Mouse (Mus musculus) heart, adult 2 months (tissue): ENCODE measurements around the gene Sctr. TPM values are rescaled to one million over a fixed set of nuclear protein-coding genes. Genes with fewer than 3 reads are reported as not detected.

Experiments
- DNase-seq, 2 experiments: peaks; one replicate each; pipeline ENCODE4 v3.0.0; 2021
- H3K27ac ChIP-seq: fragments of 200-600 bp; 2 replicates; pipeline ENCODE4 v1.8.1; 2022
- H3K27me3 ChIP-seq: fragments of 200-500 bp; 2 replicates; pipeline ENCODE4 v1.6.1; 2012; ENCODE audit warnings: mild to moderate bottlenecking, low read length, inconsistent platforms, mixed read lengths; ENCODE audit not compliant: control insufficient read depth, insufficient read depth
- H3K36me3 ChIP-seq: fragments of 200-500 bp; 2 replicates; pipeline ENCODE4 v1.6.1; 2012; ENCODE audit warnings: low read length, inconsistent platforms; ENCODE audit not compliant: control insufficient read depth, insufficient read depth
- H3K4me1 ChIP-seq: fragments of 200-500 bp; 2 replicates; pipeline ENCODE4 v1.6.1; 2011; ENCODE audit warnings: low read length; ENCODE audit not compliant: control insufficient read depth, insufficient read depth
- H3K4me3 ChIP-seq: fragments of 200-600 bp; 2 replicates; pipeline ENCODE4 v1.8.1; 2022
- H3K79me2 ChIP-seq: fragments of 200-500 bp; replicated peaks from 2 replicates; pipeline ENCODE4 v1.6.1; 2012; ENCODE audit warnings: mild to moderate bottlenecking, inconsistent platforms, low read length, moderate library complexity, mixed read lengths; ENCODE audit not compliant: control insufficient read depth, insufficient read depth
- H3K9ac ChIP-seq: fragments of 200-500 bp; 2 replicates; pipeline ENCODE4 v1.6.1; 2012; ENCODE audit warnings: low read depth, mild to moderate bottlenecking, control low read depth, inconsistent platforms, low read length, mixed read lengths
- CTCF ChIP-seq: fragments of 200-600 bp; IDR thresholded peaks from 2 replicates; pipeline ENCODE4 v1.8.1; 2022; ENCODE audit warnings: antibody characterized with exemption, mild to moderate bottlenecking, moderate library complexity
- EP300 ChIP-seq: fragments of 200-500 bp; IDR thresholded peaks from 2 replicates; pipeline ENCODE4 v1.6.1; 2011; ENCODE audit warnings: low read depth, low read length, control low read depth; ENCODE audit not compliant: insufficient read depth
- POLR2A ChIP-seq: fragments of 200-500 bp; IDR thresholded peaks from 2 replicates; pipeline ENCODE4 v1.6.1; 2011; ENCODE audit warnings: mild to moderate bottlenecking, low read depth, low read length, control low read depth; ENCODE audit not compliant: insufficient read depth
- WGBS: fragments of 180-500 bp; shearing (Covaris S2); methylation state at CpG from one replicate; pipeline ENCODE4 v1.1.7; 2018; 5-methylcytosine and 5-hydroxymethylcytosine counted together
- intact Hi-C: fragments of 180-260 bp; cut with DNase I; formaldehyde crosslinking; loops from one replicate; pipeline ENCODE4 v1.15.1; 2025
- polyA plus RNA-seq: library from polyadenylated mRNA; depleted of rRNA; stranded (reverse); fragments of >200 nt; gene quantifications from 2 replicates; pipeline ENCODE4 v1.2.3, GENCODE M21; 2012
- total RNA-seq, 2 experiments: library from RNA; stranded (reverse); gene quantifications; 2 replicates each; pipeline ENCODE4 v1.2.3; 2021

The Sctr gene
- total and polyA plus RNA-seq, 3 experiments: 0.16 to 0.84 TPM; not detected in 1

DNA sequence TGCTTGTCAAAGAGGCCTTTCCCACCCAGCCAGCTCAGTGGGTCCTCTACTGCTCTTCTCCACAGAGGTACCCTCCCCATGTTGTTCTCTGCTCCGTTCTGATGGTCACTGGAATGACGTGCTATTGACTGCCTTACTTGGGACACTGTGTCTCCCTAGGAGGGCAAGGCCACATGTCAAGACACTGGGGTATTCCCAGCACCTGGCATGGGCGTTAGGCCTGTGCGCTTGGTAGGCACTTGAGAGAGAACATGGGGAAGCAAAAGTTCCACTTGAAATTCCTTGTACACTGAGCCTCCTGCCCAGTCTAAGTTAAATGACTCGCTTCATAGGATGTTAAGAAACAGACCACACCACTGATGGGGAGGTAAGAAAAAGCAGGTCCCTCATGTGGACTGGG lies 62.4 kb downstream of the Sctr start:
- no peak for TF ChIP-seq EP300
- no peak for TF ChIP-seq POLR2A
- no peak overlapping the region for H3K4me3 ChIP-seq
- H3K27ac ChIP-seq: no peak overlapping the region
- H3K9ac ChIP-seq: no peak overlapping the region
- 89% methylated on average over 5 of the region's 5 CpGs for WGBS
- H3K4me1 ChIP-seq: peaks cover 2% of the 10 kb centered on the region; the same call in 1 of the 2 replicates
- no peak for DNase-seq
- no peaks in the 10 kb centered on the region for H3K36me3 ChIP-seq
- no peaks in the 10 kb centered on the region for H3K27me3 ChIP-seq
- intact Hi-C loops: no loop called here
- H3K79me2 ChIP-seq: no peaks in the 10 kb centered on the region

DNA sequence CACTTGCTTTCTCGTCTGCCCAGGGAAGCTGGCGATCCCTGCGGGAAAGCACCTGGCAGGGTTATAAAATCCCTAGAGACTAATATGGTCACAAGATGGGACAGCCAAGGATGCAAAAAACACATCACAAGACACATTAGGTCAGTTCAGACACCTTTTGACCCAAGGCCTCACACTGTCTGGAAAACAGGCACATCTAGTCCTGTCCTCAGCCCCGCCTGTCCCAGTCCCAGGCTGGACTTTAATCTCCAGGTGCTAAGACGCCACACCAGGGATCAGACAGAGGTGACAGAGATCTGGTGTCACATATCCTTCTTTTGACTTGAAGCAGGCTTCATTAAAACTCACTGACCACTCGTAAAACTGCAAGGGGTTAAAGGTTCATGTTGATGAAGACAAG lies 63.5 kb downstream of the Sctr start:
- no peaks in the 10 kb centered on the region for H3K36me3 ChIP-seq
- H3K27me3 ChIP-seq: no peaks in the 10 kb centered on the region
- intact Hi-C loops: no loop called here
- 78% methylated on average over 6 of the region's 6 CpGs for WGBS
- no peak overlapping the region for H3K9ac ChIP-seq
- TF ChIP-seq EP300 (no peak), POLR2A (no peak), CTCF (no peak)
- DNase-seq: no peak
- no peaks in the 10 kb centered on the region for H3K79me2 ChIP-seq
- H3K27ac ChIP-seq: no peak overlapping the region
- H3K4me1 ChIP-seq: peaks cover 2% of the 10 kb centered on the region; the same call in 1 of the 2 replicates
- H3K4me3 ChIP-seq: no peak overlapping the region

GRCm38 (mm10) chr1:120071133-120071532 lies 64.4 kb downstream of the Sctr start:
- no peaks in the 10 kb centered on the region for H3K79me2 ChIP-seq
- no peaks in the 10 kb centered on the region for H3K36me3 ChIP-seq
- no peak for TF ChIP-seq POLR2A
- TF ChIP-seq CTCF: no peak
- no peak for TF ChIP-seq EP300
- H3K27ac ChIP-seq: no peak overlapping the region
- no peaks in the 10 kb centered on the region for H3K27me3 ChIP-seq
- peaks cover 2% of the 10 kb centered on the region; the same call in 1 of the 2 replicates for H3K4me1 ChIP-seq
- no peak overlapping the region for H3K9ac ChIP-seq
- DNase-seq: no peak
- intact Hi-C loops: no loop called here
- H3K4me3 ChIP-seq: no peak overlapping the region
- WGBS: 89% methylated on average over 4 of the region's 4 CpGs

- Histone ChIP-seq H3K27me3 (no peaks in the 10 kb centered on the region), H3K27ac (no peak overlapping the region; the same call in 1 of the 2 replicates), H3K9ac (peak overlapping the region; percentile 56), H3K36me3 (no peaks in the 10 kb centered on the region), H3K79me2 (no peaks in the 10 kb centered on the region), H3K4me1 (peaks cover 2% of the 10 kb centered on the region; the same call in 1 of the 2 replicates), H3K4me3 (peak overlapping the region; percentile 45)
- WGBS: 4% methylated on average over 16 of the region's 16 CpGs
- intact Hi-C loops: no loop called here
- TF ChIP-seq CTCF: no peak
- TF ChIP-seq POLR2A: no peak
- TF ChIP-seq EP300: no peak
- DNase-seq: peak; percentile 49 to 55
These were observed 66.2 kb downstream of the Sctr start for GRCm38 (mm10) chr1:120072900-120073299.

DNA sequence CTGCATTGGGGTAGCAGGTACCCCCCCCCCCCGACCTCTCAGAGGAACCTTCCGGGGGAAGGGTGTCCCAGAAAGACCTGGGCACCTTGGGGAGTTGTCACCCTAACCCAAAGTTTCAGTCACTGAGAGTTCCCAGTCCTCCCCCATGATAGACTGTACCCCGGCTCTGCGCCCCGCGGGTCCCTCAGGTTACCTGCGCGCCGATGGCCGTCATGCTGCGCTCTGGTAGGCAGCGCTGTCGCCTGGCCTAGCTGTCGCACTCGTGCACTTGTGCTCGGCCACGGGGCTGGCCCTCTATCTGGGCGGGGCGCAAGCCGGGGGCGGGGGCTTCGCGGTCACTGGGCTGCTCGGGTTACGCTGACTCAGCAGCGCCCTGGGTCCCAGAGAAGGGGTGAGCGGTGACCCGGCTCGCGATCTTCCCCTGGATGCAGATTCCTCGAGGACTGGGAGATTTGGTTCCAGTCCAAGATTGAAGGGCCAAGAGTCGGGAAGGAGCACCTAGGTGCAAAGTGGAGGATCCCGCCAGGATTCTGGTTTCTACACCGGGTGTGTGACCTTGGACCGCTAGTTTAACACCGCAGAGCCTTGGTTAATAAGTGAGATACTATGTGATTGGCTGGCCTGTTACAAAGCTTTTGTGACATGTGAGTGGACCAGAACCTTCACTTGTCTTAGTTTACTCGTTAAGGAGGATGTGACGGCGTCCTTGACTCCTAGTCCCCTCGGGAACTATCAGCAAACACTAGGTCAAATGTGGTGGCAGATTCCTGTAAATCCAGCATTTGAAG lies 67.0 kb downstream of the Sctr start, which contains the start of gene Tmem37:
Gene Tmem37 (minus strand): TSS at position 556 of the 788 bp plus-strand sequence.
- Histone ChIP-seq H3K36me3 (no peaks in the 10 kb centered on the region), H3K79me2 (no peaks in the 10 kb centered on the region), H3K27me3 (no peaks in the 10 kb centered on the region), H3K9ac (peak within 1 kb of the TSS; percentile 61), H3K4me3 (peak within 1 kb of the TSS; percentile 45), H3K4me1 (peaks cover 2% of the 10 kb centered on the region; the same call in 1 of the 2 replicates), H3K27ac (peak within 1 kb of the TSS; percentile 40; the same call in 1 of the 2 replicates)
- peak; percentile 81 to 85 for DNase-seq
- WGBS: 6% methylated on average over 40 of the region's 40 CpGs
- intact Hi-C loops: no loop called here
- 0 out of 2 replicates have a peak, but pooled peaks have one; percentile 9 for TF ChIP-seq POLR2A
- TF ChIP-seq EP300: no peak

DNA sequence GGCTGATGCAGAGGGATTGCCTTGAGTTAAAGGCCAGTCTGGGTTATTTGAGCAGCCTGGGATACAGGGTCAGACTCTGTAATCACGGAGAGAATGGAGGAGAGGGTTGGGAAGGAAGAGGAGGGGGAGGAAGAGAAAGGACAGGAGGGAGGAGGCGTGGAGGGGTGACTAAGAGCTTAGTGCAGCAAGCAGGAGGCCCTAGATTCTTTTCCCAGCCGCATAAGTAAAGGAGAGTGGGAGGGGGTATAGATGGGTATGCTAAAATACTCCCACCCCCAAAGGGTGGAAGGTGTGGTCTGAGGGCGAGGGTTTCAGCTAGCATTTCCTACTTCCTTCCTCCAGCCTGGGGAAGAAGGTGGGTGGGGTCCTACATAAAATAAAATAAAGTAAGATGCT lies 67.6 kb downstream of the Sctr start:
- no peak for DNase-seq
- H3K27me3 ChIP-seq: no peaks in the 10 kb centered on the region
- TF ChIP-seq EP300: no peak
- TF ChIP-seq CTCF: no peak
- TF ChIP-seq POLR2A: no peak
- 32% methylated on average over 4 of the region's 4 CpGs for WGBS
- intact Hi-C loops: no loop called here
- H3K9ac ChIP-seq: no peak overlapping the region
- H3K27ac ChIP-seq: no peak overlapping the region; the same call in 1 of the 2 replicates
- no peak overlapping the region; the same call in 1 of the 2 replicates for H3K4me3 ChIP-seq
- peaks cover 2% of the 10 kb centered on the region; the same call in 1 of the 2 replicates for H3K4me1 ChIP-seq
- no peaks in the 10 kb centered on the region for H3K79me2 ChIP-seq
- H3K36me3 ChIP-seq: no peaks in the 10 kb centered on the region
